Mouse (Mus musculus) stomach, embryonic 16.5 days (tissue): Measurements from ENCODE around the gene Ttyh3. TPM values are rescaled to one million over a fixed set of nuclear protein-coding genes. Genes with fewer than 3 reads are reported as not detected.

Experiments
- ATAC-seq: fragments of 200-750 bp; cut with Nextera tagmentation; 2 replicates; pipeline ENCODE4 v1.8.0; 2017; ENCODE audit warnings: moderate number of reproducible peaks, moderate TSS enrichment; ENCODE audit not compliant: insufficient read depth, low FRiP score
- H3K27ac ChIP-seq: fragments of 300-500 bp; sonication (generic); 2 replicates; pipeline ENCODE4 v1.5.1; 2014; ENCODE audit warnings: low read length
- H3K27me3 ChIP-seq: fragments of 300-500 bp; sonication (generic); 2 replicates; pipeline ENCODE4 v1.6.1; 2014; ENCODE audit warnings: low read length, control low read depth, mixed read lengths; ENCODE audit not compliant: control insufficient read depth, insufficient read depth
- H3K36me3 ChIP-seq: fragments of 300-500 bp; sonication (generic); 2 replicates; pipeline ENCODE4 v1.6.1; 2014; ENCODE audit warnings: low read length; ENCODE audit not compliant: control insufficient read depth, insufficient read depth
- H3K4me1 ChIP-seq: fragments of 300-500 bp; sonication (generic); 2 replicates; pipeline ENCODE4 v1.6.1; 2014; ENCODE audit warnings: low read length, control low read depth, mixed read lengths; ENCODE audit not compliant: control insufficient read depth, insufficient read depth
- H3K4me2 ChIP-seq: fragments of 300-500 bp; sonication (generic); 2 replicates; pipeline ENCODE4 v1.6.1; 2014; ENCODE audit warnings: low read depth, low read length, mixed read lengths
- H3K4me3 ChIP-seq: fragments of 300-500 bp; sonication (generic); replicated peaks from 2 replicates; pipeline ENCODE4 v1.5.1; 2014; ENCODE audit warnings: mild to moderate bottlenecking, low read length
- H3K9ac ChIP-seq: fragments of 300-500 bp; sonication (generic); 2 replicates; pipeline ENCODE4 v1.6.1; 2014; ENCODE audit warnings: low read length
- H3K9me3 ChIP-seq: fragments of 300-500 bp; sonication (generic); replicated peaks from 2 replicates; pipeline ENCODE4 v1.6.1; 2016; ENCODE audit warnings: low read length, control low read depth; ENCODE audit not compliant: control insufficient read depth
- WGBS: fragments of 180-500 bp; shearing (Covaris S2); extraction: QIAGEN DNeasy Blood & Tissue Kit; methylation state at CpG from one replicate; pipeline ENCODE4 v1.1.7; 2014; 5-methylcytosine and 5-hydroxymethylcytosine counted together
- polyA plus RNA-seq: library from polyadenylated mRNA; unstranded; fragments of >200 nt; fragmentation: Nextera tagmentation; extraction: Ambion mirVana; gene quantifications from 2 replicates; pipeline ENCODE4 v1.2.1, GENCODE M21; 2015

Gene Ttyh3
- 13.8 and 17.8 TPM in 2 replicates for polyA plus RNA-seq

DNA sequence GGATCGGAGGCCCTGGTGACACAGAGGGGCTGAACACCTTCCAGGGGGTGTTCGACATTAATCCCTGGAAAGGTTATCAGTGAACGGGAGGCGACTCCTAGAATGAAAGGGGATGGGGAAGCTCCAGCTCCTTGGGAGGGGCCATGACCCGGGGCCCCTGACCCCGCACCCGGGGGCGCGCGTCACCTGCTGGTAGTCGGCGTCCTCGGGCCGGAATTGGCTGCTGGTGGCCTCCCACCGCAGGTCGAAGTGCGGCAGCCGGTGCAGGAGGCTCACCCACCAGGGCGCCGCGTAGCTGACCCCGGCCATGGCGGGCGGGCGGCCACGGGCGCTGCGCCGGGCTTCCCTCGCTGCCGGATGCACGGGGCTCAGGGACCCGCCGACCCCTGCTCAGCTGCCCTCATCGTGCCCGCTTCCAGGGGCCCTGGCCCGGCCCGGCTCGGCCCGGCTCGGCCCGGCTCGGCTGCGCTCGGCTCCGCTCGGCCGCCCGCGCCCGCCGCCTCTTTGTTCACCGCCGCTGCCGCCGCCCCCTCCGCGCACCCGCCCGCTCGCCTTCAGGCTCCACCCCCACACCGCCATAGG, at the start of gene Ttyh3:
Gene Ttyh3 (minus strand): TSS at position 513 of the 582 bp plus-strand sequence.
- H3K27ac ChIP-seq = peak within 1 kb of the TSS; percentile 87
- H3K9ac ChIP-seq = peak within 1 kb of the TSS; percentile 98
- WGBS = under 1% methylated on average over 51 of the region's 62 CpGs
- H3K36me3 ChIP-seq = no peaks in the 10 kb centered on the region
- H3K4me1 ChIP-seq = peaks cover 43% of the 10 kb centered on the region
- peak within 1 kb of the TSS; percentile 95 for H3K4me3 ChIP-seq
- ATAC-seq = no peak
- H3K4me2 ChIP-seq = peak within 1 kb of the TSS; percentile 89
- no peaks in the 10 kb centered on the region for H3K27me3 ChIP-seq
- no peaks in the 10 kb centered on the region for H3K9me3 ChIP-seq

DNA sequence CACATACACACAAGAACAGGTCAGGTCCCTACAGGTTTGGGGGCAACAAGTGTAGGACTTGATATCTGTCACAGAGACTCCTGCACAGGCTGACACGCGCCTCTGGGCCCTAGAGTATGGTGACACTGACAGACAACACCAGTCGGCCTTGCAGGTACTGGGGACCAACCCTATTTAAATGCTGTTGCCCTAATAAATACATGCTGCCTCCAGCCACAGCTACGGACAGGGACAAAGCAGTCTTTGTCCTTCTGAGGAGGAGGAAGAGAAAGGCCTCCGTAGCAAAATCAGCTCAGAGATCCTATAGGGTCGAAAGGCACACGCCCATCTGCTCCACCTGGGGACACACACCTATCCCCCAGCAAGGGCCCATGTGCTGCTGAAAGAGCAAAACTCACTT, 47.2 kb upstream of the Ttyh3 start:
- no peak for ATAC-seq
- Histone ChIP-seq H3K27me3 (no peaks in the 10 kb centered on the region), H3K36me3 (peaks cover 10% of the 10 kb centered on the region), H3K9me3 (no peaks in the 10 kb centered on the region), H3K27ac (no peak overlapping the region), H3K4me1 (peaks cover under 1% of the 10 kb centered on the region; the same call in 1 of the 2 replicates), H3K9ac (no peak overlapping the region), H3K4me2 (no peak overlapping the region), H3K4me3 (no peak overlapping the region)
- 81% methylated on average over 7 of the region's 7 CpGs for WGBS

DNA sequence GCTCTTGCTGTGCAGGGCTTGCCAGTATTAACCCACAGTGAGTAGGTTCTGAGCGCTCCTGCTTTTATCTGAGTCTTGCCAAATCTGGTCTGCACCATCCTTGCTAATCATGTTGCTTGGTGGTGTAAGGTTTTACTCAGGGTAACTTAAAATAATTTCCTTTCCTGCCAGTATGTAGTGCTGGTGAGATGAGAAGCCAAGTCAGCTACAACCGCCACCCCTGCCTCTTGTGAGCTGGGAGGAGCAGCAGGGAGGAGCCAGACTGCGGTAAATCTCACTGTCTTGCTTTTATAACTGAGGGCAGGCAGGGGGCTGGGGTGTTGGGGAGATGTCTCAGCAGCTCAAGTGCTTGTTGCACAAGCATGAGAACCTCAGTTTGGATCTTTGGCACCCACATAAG, 39.6 kb upstream of the Ttyh3 start:
- WGBS = 67% methylated on average over 3 of the region's 3 CpGs
- ATAC-seq = no peak
- peaks cover 14% of the 10 kb centered on the region for H3K36me3 ChIP-seq

DNA sequence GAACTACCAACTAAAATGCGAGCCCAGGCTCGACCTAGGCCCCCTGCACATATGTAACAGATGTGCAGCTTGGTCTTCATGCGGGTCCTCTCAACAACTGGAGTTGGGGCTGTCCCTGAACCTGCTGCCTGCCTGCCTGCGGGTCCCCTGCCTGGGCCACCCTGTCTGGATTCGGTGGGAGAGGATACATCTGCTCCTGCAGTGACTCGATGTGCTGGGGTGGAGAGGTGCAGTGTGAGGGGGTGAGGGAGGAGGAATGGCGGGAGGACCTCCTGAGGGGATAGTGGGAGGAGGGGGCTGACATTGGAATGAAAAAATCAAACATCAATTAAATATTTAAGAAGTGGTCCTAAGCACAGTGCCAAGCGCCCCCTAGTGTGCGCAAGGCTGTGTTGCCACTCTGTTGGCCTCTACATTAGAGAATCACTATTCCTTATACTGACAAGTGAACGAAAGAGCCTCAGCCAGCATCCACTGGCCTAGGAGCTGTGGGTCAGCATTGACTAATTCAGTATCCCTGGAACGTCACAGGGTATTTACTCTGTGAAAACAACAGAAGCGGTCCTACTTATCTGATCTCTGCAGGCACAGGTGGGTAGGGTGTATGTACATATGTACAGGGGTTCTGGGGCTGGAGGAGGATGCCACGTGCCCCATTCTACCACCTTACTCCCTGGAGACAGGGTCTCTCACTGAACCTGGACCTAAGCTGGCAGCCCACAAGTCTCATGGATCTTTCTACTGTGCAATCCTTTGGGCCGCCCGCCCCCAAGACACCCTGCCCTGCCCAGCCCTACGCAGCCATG, 35.7 kb upstream of the Ttyh3 start:
- Histone ChIP-seq H3K36me3 (0 out of 2 replicates have a peak, but pooled peaks cover 2% of the 10 kb centered on the region), H3K4me1 (no peaks in the 10 kb centered on the region), H3K9ac (no peak overlapping the region), H3K27me3 (no peaks in the 10 kb centered on the region), H3K27ac (no peak overlapping the region), H3K4me3 (no peak overlapping the region), H3K9me3 (no peaks in the 10 kb centered on the region), H3K4me2 (no peak overlapping the region)
- peak; percentile 28; the same call in 1 of the 2 replicates for ATAC-seq
- WGBS = 58% methylated on average over 16 of the region's 16 CpGs

More for the DNA sequence above, 39.6 kb upstream of the Ttyh3 start:
- no peaks in the 10 kb centered on the region for H3K27me3 ChIP-seq
- no peak overlapping the region for H3K9ac ChIP-seq
- H3K4me3 ChIP-seq = no peak overlapping the region
- H3K4me2 ChIP-seq = no peak overlapping the region
- H3K9me3 ChIP-seq = no peaks in the 10 kb centered on the region
- H3K27ac ChIP-seq = no peak overlapping the region
- no peaks in the 10 kb centered on the region for H3K4me1 ChIP-seq

DNA sequence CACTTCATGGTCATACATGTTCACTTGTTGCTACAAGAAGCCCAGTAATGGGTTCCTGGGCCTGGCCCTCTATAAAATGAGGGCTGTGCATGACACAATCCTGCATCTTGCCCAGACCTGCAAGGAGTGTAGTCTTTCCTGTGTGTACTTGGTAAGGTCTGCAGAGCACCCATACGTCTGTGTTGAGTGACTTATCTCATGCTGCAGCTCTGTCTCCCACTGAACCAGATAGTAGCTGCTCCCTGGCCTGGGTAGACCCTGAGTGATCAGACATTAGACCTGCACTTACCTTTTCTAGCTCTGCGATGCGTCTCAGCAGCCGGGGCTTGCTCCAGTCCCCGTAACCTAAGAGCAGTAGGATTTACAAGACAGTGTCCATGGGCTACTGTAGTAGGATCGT, 33.3 kb upstream of the Ttyh3 start:
- Histone ChIP-seq H3K27ac (no peak overlapping the region), H3K36me3 (no peaks in the 10 kb centered on the region)

DNA sequence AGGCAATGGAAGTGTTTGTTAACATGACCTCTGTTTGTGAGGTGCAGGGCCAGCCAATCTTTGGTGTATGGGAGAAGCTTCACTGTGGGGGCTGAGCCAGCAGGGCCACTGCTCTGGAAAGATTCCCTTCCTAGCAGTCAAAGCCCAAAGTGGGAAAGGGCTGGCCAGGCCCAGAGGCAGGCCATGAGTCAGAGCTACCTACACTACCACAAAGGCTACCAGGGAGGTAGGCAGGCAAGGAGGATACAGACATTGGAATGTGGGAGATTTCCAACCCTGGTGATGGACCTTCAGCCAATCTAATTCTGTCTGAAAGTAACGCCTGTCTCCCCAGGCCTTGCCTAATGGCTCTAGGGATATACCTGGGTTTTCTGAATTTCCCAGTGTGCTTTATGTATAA, 32.1 kb upstream of the Ttyh3 start:
- Histone ChIP-seq H3K4me1 (no peaks in the 10 kb centered on the region), H3K27ac (no peak overlapping the region), H3K4me2 (no peak overlapping the region), H3K27me3 (no peaks in the 10 kb centered on the region), H3K4me3 (no peak overlapping the region), H3K9ac (no peak overlapping the region), H3K36me3 (no peaks in the 10 kb centered on the region), H3K9me3 (no peaks in the 10 kb centered on the region)
- ATAC-seq = no peak
- 100% methylated on average over 1 of the region's 1 CpGs for WGBS

More for the DNA sequence above, 33.3 kb upstream of the Ttyh3 start:
- Histone ChIP-seq H3K4me3 (no peak overlapping the region), H3K4me1 (no peaks in the 10 kb centered on the region), H3K9ac (no peak overlapping the region), H3K4me2 (no peak overlapping the region), H3K27me3 (no peaks in the 10 kb centered on the region), H3K9me3 (no peaks in the 10 kb centered on the region)
- 84% methylated on average over 6 of the region's 6 CpGs for WGBS
- no peak for ATAC-seq

DNA sequence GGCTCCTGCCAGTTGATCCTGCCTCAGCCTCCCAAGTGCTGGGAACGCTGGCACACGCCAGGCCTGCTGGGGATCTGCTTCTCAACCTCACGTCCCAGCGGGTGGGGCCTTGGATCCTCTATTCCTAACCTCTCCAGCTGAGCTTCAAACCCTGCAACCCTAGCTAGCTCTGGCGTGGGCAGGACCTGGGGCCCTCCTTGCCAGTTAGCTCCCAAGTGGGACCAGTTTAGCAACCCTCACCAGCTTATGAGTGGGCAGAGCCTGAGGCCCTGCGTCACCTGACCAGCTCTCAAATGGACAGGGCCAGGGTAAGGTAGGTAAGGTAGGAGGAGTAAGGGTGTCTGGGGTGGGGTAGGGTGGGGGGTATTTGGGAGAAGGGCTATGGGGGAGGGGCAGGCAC, 31.2 kb upstream of the Ttyh3 start:
- Histone ChIP-seq H3K36me3 (no peaks in the 10 kb centered on the region), H3K27ac (no peak overlapping the region), H3K27me3 (no peaks in the 10 kb centered on the region), H3K9me3 (no peaks in the 10 kb centered on the region), H3K4me1 (no peaks in the 10 kb centered on the region), H3K4me2 (no peak overlapping the region), H3K4me3 (no peak overlapping the region), H3K9ac (no peak overlapping the region)
- ATAC-seq = no peak
- WGBS = 91% methylated on average over 6 of the region's 6 CpGs

DNA sequence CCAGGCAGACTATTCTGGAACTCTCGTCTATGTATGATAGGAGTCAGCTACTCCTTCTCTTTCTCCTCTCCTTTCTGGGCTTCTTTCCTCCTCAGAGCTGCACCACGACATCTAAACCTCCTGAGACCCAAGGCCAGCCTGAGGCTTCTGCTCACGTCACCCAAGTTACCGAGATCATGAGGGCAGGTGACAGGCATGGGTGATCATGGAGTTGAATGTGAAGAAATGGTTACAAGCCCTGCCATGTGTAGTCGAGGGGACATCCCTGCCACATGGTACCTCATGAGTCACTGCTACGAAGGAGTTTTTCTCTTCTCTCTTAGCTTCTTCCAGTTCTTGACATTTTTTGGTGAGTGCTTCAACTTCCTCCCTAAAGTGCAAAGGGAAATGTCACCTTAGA, 28.3 kb upstream of the Ttyh3 start:
- Histone ChIP-seq H3K9me3 (no peaks in the 10 kb centered on the region), H3K27me3 (no peaks in the 10 kb centered on the region), H3K27ac (no peak overlapping the region), H3K4me3 (no peak overlapping the region), H3K4me2 (no peak overlapping the region), H3K4me1 (no peaks in the 10 kb centered on the region), H3K36me3 (no peaks in the 10 kb centered on the region), H3K9ac (no peak overlapping the region)
- 83% methylated on average over 6 of the region's 6 CpGs for WGBS
- no peak for ATAC-seq

DNA sequence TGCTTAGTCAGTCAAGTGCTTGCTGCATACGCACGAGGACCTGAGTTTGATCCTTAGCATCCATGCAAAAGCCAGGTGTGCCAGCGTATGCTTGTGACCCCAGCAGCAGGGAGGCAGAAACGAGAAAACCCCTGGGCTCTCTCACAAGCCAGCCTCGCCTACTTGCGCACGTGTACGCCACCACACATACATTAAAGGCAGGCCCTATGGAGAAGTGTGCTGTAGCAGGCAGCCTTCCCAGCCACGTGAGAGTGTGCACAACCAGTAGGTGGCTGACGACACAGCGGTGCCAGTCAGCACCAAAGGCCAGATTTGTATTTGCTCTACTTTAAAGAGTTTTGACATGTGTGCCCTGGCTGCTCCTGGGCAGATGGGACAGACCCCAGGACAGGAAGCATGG, 26.8 kb upstream of the Ttyh3 start:
- Histone ChIP-seq H3K9me3 (no peaks in the 10 kb centered on the region), H3K36me3 (no peaks in the 10 kb centered on the region), H3K4me2 (no peak overlapping the region), H3K4me1 (no peaks in the 10 kb centered on the region), H3K27me3 (no peaks in the 10 kb centered on the region), H3K27ac (no peak overlapping the region), H3K4me3 (no peak overlapping the region), H3K9ac (no peak overlapping the region)
- WGBS = 88% methylated on average over 11 of the region's 11 CpGs
- no peak for ATAC-seq
